Mouse (Mus musculus): ENCODE data around the gene Gm49416. TPM values are rescaled to one million over a fixed set of nuclear protein-coding genes. Genes with fewer than 3 reads are reported as not detected.
"Not testable (repeated sequence)": the region's sequence is repeated elsewhere in the genome, so short reads cannot be mapped to it uniquely, and the experiment has no call there.

The Gm49416 gene
- total RNA-seq (2014; fragmentation: Nextera tagmentation) (2.5 and 25.7 TPM in 2 replicates), total RNA-seq (2017) (not detected in 2 replicates)

DNA sequence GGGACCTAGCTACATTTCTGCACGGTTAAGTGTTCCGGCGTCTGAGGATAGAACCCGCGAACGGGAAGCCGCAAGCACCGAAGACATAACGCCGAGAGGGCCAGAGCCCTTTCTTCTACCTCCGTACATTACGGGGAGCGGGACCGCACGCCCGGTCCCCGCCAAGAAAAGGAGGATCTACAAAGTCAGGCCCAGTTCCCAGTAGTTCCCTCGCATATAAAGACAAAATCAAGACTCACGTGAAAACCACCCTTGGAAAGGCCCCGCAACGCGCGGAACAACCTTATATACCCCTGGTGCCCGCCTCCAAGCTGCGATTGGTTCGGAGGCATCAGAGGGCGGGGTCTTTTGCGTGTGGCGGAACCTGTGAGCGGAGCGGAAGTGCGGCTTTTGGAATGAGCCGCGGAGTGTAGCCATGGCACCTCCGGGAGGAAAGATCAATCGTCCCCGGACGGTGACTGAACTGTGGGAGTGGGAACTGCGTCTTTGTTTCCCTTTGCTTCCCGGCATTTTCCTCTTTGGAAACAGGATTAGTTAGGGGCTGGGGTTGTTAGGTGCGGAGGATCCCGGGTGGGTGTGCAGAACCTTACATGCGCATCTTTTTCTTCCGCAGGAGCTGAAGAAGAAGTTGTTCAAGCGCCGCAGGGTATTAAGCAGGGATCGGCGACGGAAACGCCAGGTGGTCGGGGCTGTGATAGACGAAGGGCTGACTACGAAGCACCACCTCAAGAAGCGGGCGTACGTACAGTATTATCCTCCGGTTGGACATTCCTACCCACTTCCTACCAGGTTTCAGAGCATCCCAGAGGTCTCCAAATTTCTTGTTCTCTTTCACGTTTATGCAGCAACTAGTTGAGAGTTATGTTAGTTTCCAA is at the start of gene Gm49416, which contains the start of gene 1810009A15Rik:
Gene Gm49416, plus strand, starts transcription at position 416 of the 875 bp plus-strand sequence.
Gene 1810009A15Rik, plus strand, starts transcription at position 343 of the 875 bp plus-strand sequence.
- ATAC-seq (replicated peaks; ENCODE audit: low FRiP score, low TSS enrichment, poor library complexity, severe bottlenecking), result peak; percentile 87

DNA sequence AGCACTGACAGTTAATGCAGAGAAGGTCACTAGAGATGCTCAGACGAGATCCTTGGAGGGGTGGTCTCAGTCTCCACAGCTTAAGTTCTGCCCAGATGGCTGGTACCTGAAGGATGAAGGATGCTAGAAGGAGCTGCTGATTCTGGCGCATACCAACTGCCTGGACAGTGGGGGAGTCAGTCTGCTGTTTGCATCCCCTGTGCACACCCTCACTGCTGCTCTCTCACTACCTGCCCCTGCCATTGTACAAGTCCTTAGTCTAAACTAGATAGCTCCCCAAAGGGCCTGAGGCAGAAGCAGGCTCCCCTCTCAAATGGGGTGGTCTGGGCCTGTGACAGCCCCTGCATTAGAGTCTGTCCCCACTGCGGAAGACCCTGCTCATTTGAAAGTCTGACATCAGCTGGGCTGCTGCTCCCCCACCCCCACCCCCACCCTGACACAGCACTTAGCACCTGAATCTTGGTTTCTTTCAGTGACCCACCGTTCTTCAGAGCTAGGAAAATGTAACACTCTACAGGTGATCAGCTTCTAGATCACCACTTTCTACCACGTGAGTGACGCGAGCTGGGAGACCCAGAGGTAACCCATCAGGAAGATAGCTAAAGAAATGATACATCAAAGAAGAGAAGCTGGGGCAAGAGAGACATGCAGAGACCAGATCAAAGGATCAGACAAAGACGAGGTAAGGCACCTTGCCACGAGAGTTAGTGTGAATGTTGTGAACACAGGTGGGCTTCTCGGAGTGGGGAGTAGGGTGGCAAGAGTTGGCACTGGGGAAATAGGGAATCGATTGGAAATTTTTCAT is 49.4 kb upstream of the Gm49416 start, which contains the start of gene Gng3:
Gene Gng3, minus strand, starts transcription at position 92 of the 805 bp plus-strand sequence.
- no peak for ATAC-seq (replicated peaks; ENCODE audit: low FRiP score, low TSS enrichment, poor library complexity, severe bottlenecking)

DNA sequence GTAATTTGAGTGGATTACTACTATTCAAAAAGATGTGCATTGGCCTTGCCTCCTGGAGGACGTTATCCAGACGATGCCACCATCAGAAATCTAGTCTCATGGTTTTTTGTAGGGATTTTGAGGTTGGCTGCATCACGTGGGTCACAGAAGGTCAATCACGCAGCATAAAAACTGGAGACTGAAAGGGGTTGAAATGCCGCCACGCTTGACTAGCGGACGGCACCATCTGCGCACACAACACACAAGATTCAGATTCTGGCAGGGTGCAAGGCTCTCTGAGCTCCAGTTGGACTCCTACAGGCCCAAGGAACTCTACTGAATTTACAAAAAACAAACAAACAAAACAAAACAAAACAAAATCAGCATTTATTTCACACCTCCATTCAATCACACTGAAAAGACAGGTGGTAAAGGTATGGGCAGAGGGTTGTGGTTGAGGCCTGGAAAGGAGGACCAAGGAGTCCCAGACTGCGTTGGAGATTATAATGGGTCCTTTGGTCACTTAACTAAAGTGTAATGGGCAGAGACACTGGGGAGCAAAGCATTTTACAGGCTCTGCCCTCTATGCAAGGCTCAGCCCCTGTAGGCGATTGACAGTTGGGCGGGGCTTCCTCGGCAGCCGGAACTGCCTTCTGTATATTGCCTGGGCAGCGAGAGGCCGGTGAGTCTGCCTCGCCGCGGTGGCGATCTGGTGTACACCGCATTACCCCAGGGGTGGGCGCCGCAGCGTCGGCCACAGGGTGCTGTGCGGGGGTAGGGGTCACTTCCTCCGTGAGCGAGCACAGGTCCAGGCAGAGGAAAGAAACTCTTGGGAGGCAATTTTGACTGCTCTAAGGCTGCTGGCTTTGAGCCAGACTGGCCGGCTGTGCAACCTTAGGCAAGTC is 48.6 kb upstream of the Gm49416 start:
- ATAC-seq (replicated peaks; ENCODE audit: low FRiP score, low TSS enrichment, poor library complexity, severe bottlenecking), result peak; percentile 71

DNA sequence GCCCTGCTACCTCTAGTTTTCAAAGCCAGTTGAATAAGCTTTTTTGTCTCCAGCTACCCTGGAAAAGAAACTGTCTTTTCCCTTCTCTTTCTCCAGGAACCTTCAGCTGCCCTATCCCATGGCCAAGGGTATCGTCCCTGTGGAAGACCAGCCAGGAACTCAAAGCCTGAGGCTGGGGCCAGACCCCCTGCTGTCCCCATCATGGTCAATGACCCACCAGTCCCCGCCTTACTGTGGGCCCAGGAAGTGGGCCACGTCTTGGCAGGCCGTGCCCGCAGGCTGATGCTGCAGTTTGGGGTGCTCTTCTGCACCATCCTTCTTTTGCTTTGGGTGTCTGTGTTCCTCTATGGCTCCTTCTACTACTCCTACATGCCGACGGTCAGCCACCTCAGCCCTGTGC is 47.7 kb upstream of the Gm49416 start:
- ATAC-seq (replicated peaks; ENCODE audit: low FRiP score, low TSS enrichment, poor library complexity, severe bottlenecking), result no peak

DNA sequence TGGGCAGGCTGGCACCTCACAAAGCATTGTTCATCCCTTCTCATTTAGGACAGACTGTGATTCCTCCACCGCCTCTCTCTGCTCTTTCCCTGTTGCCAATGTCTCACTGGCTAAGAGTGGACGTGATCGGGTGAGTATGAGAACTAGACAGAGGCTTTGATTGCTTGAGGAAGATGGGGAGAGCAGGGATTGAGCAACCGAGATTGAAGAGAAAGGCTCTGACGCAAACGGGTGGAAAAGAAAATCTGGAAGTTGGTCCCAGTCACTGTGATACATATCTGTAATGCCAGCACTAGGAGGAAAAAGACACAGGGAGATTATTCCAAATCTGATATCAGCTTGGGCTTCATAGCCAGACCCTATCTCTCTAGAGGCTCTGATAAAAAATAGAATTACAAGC is 45.8 kb upstream of the Gm49416 start:
- ATAC-seq (replicated peaks; ENCODE audit: low FRiP score, low TSS enrichment, poor library complexity, severe bottlenecking), result no peak

GRCm38 (mm10) chr19:8844371-8845129 is 44.2 kb upstream of the Gm49416 start:
- peak; percentile 42; the same call in 1 of the 2 replicates for ATAC-seq (replicated peaks; ENCODE audit: low FRiP score, low TSS enrichment, poor library complexity, severe bottlenecking)

- ATAC-seq (replicated peaks; ENCODE audit: low FRiP score, low TSS enrichment, poor library complexity, severe bottlenecking), result no peak
Observed at GRCm38 (mm10) chr19:8848356-8848755, 40.4 kb upstream of the Gm49416 start.

DNA sequence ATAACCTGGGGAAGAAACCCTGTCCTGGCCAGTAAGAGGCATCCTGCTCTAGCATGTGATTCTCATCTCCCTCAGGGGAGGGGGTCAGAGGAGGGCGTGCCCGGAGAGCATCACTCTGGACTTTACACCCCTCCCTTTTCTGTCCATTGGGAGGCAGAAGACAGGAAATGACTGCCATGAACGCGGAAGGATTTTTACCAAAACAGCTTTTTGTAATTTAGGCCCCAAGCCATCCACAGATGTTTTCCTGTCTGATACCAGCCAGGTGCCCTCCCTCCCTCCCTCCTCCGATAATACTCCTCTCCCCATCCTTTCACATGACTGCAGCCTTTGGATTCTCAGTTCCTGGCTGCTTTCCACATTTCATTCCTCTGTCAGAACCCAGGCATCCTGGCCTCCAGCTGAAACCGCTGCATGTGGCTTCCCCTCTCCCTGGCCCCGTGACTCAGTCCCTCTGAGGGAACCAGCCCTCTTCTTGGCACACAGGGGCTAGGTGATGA is 38.3 kb upstream of the Gm49416 start, which contains the start of gene Lrrn4cl:
Gene Lrrn4cl, plus strand, starts transcription at position 367 of the 500 bp plus-strand sequence.
- ATAC-seq (replicated peaks; ENCODE audit: low FRiP score, low TSS enrichment, poor library complexity, severe bottlenecking), result peak; percentile 36; the same call in 1 of the 2 replicates

- ATAC-seq (replicated peaks; ENCODE audit: low FRiP score, low TSS enrichment, poor library complexity, severe bottlenecking), result no peak
Observed at GRCm38 (mm10) chr19:8851639-8852038, 37.1 kb upstream of the Gm49416 start.

- no peak for ATAC-seq (replicated peaks; ENCODE audit: low FRiP score, low TSS enrichment, poor library complexity, severe bottlenecking)
Observed at GRCm38 (mm10) chr19:8852236-8852928, 36.3 kb upstream of the Gm49416 start.

- no peak for ATAC-seq (replicated peaks; ENCODE audit: low FRiP score, low TSS enrichment, poor library complexity, severe bottlenecking)
Observed at GRCm38 (mm10) chr19:8853117-8853516, 35.6 kb upstream of the Gm49416 start.

- 0 out of 2 replicates have a peak, but pooled peaks have one; percentile 52 for ATAC-seq (replicated peaks; ENCODE audit: low FRiP score, low TSS enrichment, poor library complexity, severe bottlenecking)
Observed at GRCm38 (mm10) chr19:8857689-8858088, 31.0 kb upstream of the Gm49416 start.

DNA sequence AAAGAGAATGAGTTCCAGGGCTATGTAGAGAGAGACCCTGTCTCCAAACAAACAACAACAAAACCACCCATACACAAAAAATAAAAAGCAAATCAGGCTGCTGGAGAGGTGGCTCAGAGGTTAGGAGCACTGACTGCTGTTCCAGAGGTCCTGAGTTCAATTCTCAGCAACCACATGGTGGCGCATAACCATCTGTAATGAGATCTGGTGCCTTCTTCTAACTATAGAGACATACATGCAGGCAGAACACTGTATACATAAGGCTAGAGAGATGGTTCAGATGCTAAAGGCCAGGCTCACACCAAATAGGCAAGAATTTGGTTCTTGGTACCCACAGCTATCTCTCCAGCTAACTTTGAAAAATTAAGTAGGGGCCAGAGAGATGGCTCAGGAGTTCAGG is 29.7 kb upstream of the Gm49416 start:
- no peak for ATAC-seq (replicated peaks; ENCODE audit: low FRiP score, low TSS enrichment, poor library complexity, severe bottlenecking)

- ATAC-seq (replicated peaks; ENCODE audit: low FRiP score, low TSS enrichment, poor library complexity, severe bottlenecking), result no peak
Observed at GRCm38 (mm10) chr19:8864265-8864664, 24.5 kb upstream of the Gm49416 start.

DNA sequence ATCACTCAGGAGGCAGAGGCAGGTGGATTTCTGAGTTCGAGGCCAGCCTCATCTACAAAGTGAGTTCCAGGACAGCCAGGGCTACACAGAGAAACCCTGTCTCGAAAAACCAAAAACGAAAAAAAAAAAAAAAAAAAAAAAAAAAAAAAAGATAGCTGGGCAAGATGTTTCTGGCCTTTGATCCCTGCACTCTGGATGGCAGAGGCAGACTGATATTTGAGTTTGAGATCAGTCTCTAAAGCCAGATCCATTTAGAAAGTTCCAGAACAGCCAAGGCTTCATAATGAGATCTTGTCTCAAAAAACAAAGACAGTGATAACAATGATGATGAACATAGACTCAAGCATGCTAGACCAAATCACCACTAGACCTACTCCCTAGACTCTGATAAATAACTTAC is 18.3 kb upstream of the Gm49416 start:
- not testable (repeated sequence) for ATAC-seq (replicated peaks; ENCODE audit: low FRiP score, low TSS enrichment, poor library complexity, severe bottlenecking)

DNA sequence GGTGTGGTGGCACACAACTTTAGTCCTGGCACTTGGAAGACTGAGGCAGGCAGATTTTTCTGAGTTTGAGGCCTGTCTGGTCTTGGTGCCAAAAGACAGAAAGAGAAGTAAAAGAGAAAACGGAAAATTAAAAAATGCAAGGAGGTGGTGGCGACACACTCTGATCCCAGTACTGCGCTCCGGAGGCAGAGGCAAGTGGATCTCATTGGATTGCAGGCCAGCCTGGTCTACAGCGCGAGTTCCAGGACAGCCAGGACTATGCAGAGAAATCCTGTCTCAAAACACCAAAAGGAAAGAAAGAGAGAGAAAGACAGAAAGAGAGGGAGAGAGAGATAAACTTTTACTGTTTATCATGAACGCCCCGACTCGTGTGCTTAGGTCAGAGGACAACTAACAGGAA is 17.9 kb upstream of the Gm49416 start:
- ATAC-seq (replicated peaks; ENCODE audit: low FRiP score, low TSS enrichment, poor library complexity, severe bottlenecking), result no peak

Measured in megakaryocyte-erythroid progenitor cell, adult 5-6 weeks (primary cell).